Mouse (Mus musculus): ENCODE results near the gene Tle4.

Tle4 gene

GRCm38 (mm10) chr19:14591809-14592535 is 5.9 kb downstream of the Tle4 start:
- DNase-seq (ENCODE audit: low read depth, low spot score), result no peak

DNA sequence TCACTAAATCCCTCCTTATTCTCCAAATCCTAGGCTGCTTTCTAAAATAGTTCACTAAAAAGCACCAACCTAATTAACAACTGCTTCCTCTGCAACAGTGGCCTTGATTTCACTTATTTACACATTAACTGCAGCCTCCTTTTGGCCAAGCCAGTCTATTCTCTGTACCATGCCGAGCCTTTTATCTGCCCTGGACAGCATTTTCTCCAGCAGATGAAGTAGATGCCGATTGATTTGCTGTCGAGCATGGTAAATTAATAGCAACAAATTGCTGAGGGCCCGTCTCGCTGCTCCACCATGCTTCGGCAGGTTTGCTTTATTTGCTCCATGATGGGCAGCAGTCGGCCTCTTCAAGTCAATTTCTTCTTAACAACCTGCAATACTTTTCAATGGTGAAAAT is 7.7 kb downstream of the Tle4 start:
- DNase-seq (ENCODE audit: low read depth, low spot score), result no peak

GRCm38 (mm10) chr19:14588221-14589123 is 9.4 kb downstream of the Tle4 start:
- DNase-seq (ENCODE audit: low read depth, low spot score), result no peak

DNA sequence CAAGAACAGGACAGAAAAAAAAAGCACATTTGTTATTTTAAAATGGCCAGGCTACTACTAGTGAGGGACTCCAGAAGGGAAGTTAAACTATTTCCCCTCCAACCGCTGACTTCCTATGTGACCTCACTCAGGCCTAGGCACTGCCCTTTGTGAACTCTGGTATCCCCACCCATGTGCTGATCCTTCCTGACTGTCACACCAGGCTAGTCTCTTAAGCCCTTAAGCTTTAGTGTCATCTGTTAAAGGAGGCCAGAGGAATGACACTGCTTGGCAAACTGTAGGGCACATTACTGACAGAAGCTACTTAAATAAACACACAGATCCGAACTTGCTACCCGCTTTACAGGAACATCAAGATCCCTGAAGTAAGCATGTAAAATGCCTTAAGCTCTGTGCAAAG is 11.7 kb downstream of the Tle4 start:
- DNase-seq (ENCODE audit: low read depth, low spot score), result peak; percentile 56

- peak; percentile 73 for DNase-seq (ENCODE audit: low read depth, low spot score)
Measured at GRCm38 (mm10) chr19:14585731-14586130, 12.1 kb downstream of the Tle4 start.

GRCm38 (mm10) chr19:14585235-14585634 is 12.6 kb downstream of the Tle4 start:
- no peak for DNase-seq (ENCODE audit: low read depth, low spot score)

DNA sequence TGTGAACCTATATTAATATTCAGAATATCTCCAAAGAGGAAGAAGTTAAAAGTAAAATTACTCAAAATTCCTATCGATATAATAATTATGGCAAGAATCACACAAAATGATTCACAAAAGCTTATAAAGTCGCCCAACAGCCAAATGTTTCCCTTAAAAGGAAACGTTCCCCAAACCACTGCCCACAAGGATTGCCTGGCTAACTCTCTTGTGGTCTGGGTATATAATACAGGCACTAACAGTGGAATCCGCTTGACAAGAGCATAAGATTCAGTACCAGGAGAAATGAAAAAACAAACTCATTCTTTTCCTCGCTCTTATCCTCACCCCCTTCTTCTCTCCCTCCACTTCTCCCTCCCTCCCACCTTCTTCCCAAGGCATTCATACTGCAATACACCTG is 19.2 kb downstream of the Tle4 start:
- DNase-seq (ENCODE audit: low read depth, low spot score), result no peak

GRCm38 (mm10) chr19:14578016-14578415 is 19.8 kb downstream of the Tle4 start:
- no peak for DNase-seq (ENCODE audit: low read depth, low spot score)

- no peak for DNase-seq (ENCODE audit: low read depth, low spot score)
Measured at GRCm38 (mm10) chr19:14576311-14576710, 21.5 kb downstream of the Tle4 start.

- no peak for DNase-seq (ENCODE audit: low read depth, low spot score)
Measured at GRCm38 (mm10) chr19:14568879-14569278, 29.0 kb downstream of the Tle4 start.

DNA sequence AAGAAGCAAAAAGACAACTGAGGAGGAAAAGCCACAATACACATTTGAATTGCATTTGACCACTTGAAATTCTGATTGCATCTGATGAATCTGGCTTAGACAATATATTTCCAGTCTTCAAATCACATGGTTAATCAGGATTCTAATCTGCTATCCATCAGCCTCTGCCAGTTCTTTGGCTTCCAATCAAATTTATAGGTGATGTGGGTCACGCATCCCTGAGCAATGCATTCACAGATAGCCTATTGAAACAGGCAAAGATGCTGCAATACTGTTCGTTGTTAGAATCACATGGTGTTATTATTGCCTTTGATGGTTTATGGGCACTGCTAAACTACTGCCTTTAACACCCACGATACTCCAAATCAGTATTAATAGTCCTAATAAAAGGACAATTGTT is 30.8 kb downstream of the Tle4 start:
- DNase-seq (ENCODE audit: low read depth, low spot score), result no peak

- no peak for DNase-seq (ENCODE audit: low read depth, low spot score)
Measured at GRCm38 (mm10) chr19:14566564-14567021, 31.3 kb downstream of the Tle4 start.

- no peak for DNase-seq (ENCODE audit: low read depth, low spot score)
Measured at GRCm38 (mm10) chr19:14565424-14566069, 32.3 kb downstream of the Tle4 start.

DNA sequence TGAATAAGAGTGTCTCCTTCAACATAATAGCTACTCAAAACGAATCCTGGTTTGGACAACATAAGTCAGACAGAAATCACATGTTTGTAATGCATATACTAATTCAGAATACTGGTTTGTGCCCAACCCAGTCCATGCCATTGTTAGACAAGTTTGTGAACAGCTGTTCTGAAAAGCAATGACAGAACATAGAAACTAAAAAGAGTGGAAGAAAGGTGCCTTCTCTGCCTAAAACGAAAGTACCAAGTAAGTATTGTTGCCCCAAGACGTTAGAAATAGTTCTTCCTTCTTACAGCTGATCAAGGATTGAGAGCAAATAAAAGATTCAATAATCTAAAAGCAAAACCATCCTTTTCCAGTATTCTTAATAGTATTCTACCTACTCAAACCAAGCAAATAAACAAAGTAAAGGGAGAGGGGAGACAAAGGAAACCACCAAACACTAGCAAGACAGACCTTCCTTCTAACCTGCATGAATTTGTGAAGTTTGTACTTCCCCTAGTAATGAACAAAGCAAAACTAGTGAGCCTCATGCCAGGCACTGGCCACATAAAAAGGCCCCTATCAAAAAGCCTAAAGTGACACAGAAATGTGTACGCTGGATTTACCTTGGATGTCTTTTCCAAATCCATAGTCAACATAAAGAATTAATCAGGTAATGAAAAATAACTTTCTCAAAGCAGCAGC is 34.4 kb downstream of the Tle4 start:
- DNase-seq (ENCODE audit: low read depth, low spot score), result no peak

DNA sequence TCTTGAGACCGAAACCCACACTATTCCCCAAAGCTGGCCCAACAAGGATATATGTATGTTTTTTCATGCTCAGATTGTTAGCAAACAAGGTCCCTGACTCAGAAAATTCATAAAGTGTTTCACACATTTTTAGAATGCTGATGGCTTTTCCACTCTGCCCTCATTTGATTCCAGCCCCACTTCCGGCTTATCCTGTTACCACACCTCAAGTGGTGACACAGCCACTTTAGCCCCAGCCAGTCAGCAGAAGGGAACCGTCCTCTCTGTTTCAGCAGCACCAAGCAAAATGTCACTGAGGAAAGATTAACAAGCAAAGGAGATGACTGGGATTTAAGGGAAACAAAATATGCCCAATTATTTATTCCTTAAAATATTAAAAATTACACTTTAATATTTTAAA is 50.0 kb downstream of the Tle4 start:
- DNase-seq (ENCODE audit: low read depth, low spot score), result no peak

GRCm38 (mm10) chr19:14547133-14547842 is 50.6 kb downstream of the Tle4 start:
- no peak for DNase-seq (ENCODE audit: low read depth, low spot score)

- no peak for DNase-seq (ENCODE audit: low read depth, low spot score)
Measured at GRCm38 (mm10) chr19:14545485-14545884, 52.4 kb downstream of the Tle4 start.

DNA sequence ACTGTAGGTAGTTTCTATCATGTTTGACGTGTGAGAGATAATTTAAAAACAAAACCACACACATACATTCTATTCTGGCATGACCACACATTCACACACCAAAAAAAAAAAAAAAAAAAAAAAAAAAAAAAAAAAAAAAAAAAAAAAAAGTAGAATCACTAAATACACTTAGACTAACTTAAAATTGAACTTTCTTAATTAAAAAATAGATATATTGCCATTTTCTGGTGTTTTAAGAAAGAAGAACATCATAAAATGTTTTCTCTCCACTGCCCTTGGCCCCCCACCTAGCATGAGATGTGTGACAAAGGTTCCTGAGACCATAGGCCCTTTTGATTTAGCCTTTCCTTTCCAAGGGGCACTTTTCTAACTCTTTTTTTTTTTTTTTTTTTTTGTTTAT is 54.5 kb downstream of the Tle4 start:
- no peak for DNase-seq (ENCODE audit: low read depth, low spot score)

DNA sequence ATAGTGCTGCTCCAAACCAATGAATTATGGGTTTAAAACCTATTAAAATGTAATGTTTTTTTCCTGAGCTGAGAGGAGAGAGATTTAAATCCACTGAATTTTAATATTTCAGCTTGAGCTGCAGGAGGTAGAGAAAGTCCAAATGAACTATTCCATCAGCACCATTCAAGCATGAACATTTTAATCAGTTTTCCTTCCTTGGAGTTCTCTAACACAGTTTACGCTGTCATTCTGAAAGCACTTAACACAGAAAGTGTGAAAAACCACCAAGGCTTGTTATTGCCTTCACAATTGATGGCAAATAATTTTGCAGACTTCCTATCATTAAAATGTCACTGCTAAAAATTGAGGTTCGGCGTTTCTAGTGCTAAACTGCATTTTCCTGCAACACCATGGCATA is 57.2 kb downstream of the Tle4 start:
- no peak for DNase-seq (ENCODE audit: low read depth, low spot score)

GRCm38 (mm10) chr19:14536676-14537075 is 61.2 kb downstream of the Tle4 start:
- no peak for DNase-seq (ENCODE audit: low read depth, low spot score)

DNA sequence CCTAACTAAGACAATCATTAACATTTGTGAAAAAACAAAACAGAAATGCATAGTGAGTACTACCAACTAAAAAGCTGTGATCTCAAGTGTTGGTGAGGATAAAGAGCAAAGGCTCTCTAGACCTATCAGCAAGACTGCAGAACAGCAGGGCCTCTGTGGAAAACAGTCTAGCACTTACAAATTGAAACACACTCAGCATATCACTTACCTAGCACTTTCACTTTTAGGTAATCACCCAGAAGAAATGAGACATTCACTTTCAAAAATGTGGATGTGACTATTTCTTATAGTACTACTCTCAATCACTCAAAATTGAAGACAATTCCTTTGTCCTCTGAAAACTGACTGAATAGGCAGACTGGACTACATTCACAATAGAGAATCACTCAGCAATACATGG is 63.4 kb downstream of the Tle4 start:
- no peak for DNase-seq (ENCODE audit: low read depth, low spot score)
